Mouse (Mus musculus): Measurements from ENCODE around the gene Sympk.

The Sympk gene

DNA sequence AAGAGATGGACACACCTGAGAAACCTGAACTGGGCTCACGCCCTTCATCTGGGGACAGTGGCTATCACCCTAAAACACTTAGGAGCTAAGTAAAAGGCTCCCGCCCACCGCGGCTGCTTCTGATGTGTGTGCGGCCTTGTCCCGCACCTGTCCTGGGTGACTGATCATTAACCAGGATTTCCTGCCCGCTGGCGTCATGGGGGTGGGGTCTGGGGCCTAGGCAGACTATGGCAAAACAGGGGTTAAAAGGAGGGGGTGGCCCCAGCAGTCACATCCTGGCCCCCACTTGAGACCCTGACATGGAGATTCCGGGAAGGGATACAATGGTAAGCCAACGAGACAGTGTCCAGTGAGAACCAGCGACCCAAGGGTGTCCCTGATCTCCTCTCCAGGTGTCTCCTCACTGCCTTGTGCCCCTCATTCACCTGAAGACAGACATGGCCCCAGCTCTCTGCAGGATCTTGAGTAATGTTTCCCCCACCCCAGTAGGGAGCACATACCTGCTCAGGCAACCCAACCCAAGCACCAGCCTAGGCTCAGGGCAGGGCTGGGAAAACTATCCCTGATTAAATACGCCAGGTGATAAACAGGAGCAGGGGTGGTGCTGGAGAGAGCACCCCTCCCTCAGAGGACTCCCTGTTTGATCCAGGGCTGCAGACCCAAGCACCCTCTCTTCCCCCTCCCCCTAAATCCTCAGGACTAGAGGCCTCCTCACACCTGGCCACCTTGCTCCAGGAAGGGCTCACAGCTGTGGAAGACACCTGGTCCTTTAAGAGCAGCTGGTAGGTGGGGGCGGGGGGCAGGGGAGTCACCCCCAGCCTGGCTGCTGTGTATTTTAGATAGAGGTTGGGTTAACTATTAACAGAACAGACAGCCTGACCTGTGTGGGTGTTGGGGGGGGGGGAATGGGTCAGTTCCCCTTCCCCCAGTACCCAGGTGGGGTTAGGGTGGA, 16.9 kb upstream of the Sympk start:
- in situ Hi-C loops (cut with MboI) = no loop called here

DNA sequence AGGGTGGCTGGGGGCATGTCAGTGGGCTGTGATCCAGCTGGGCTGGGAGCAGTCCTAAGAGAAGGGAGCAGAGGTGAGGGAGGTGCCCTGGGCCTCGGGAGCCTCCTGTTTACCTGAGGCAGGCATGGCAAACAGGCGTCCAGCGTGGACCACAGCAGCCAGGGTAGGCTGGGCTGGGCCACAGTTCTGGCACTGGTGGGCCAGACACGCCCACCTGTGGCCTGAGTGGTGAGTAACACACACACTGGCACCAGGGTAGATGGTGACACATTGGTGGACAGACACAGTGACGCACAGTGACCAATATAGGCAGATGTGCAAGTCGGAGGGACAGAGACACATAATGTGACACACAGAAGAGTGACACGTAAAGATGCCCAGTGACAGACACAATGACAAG, 13.6 kb upstream of the Sympk start:
- in situ Hi-C loops (cut with MboI) = no loop called here

DNA sequence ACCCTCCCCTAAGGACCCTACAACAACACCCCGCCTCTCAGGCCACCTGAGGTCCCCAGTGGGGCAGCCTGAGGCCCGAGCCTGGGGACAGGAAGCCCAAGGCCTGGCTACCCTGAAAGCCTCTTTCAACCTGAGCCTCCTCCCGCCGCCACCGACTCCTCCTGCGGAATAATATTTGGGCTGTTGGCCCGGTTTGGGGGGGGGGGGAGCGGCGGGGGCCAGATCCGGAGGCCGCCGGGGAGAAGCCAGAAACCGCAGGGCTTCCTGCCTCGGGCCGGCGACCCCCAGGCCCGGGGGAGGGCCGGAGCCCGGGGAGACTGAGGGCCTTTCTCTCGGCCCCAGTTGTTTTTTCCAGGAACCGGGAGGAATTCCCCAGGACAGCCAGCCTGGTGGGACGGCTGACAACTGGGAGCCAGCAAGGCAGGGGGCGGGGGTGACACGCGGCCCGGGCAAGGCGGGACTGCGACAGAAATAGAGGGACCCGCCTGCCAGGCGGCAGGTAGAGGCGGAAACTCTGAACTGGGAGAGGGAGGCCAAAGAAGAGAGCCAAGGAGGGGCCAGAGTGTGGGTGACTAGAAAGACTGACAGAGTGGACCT, 12.1 kb upstream of the Sympk start:
- in situ Hi-C loops (cut with MboI) = no loop called here

DNA sequence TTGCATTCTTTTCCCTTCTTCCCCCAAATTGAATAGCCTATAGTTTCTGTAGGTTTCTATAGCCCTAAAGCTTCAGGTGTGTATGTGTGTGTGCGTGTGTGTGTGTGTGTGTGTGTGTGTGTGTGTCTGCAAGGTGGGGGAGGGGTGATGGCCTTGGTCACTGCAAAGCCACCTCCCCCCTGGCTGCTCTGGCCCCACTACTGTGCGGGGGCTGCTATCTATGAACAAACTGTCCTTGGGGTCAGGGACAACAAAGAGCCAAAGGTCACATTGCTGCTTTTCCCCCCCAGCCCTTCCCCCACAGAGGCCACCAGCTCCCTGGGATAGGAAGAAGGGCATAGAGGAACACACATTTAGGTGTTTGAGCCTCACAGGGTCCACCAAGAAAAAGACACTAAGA, 11.3 kb upstream of the Sympk start:
- in situ Hi-C loops (cut with MboI) = no loop called here

DNA sequence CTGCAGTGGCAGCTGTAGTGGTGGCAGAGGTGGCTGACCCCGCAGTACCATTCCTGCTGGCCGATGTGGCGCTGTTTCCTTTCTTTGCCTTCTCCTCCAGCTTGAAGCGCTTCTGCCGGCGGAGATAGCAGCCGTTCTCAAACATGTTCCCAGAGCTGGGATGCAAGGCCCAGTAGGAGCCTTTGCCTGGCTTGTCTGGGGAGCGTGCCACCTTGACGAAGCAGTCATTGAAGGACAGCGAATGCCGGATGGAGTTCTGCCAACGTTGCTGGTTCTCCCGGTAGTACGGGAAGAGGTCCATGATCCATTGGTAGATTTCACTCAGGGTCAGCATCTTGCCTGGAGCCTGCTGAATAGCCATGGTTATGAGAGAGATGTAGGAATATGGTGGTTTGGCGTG, 9.7 kb upstream of the Sympk start:
- in situ Hi-C loops (cut with MboI) = no loop called here

DNA sequence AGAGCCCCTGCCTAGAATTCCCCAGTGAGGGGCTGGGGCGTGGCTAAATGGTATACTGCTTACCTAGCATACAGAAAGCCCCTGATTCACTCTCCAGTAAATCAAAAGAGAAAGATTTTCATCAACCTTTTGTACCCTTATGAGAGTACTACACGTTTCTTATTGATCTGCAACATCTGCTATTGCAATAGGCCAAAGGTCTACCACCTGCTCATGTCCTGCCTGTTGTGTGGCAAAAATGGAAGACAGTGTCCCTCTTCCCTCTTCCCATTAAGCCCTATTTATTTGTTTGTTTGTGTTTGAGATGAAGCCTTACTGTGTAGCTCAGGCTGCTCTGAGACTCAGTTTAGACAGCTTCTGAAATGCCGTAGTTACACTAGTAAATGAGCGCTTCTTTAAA, 8.1 kb upstream of the Sympk start:
- in situ Hi-C loops (cut with MboI) = no loop called here

DNA sequence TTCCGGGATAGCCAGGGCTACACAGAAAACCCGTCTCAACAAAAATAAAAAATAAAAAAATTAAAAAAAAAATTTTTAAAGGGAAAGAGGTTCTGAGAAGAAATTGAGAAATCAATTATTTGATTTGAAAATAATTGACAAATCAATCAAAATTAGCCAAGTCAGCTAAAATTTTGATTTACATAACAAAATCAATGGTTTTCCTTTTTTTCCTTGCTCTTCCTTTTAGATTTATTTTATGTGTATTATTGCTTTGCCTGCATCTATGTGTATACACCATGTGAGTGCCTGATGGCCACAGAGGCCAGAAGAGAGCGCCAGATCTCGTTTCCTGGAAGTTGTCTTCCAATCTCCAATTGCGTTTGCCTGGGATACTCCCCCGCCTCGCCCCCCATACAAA, 6.3 kb upstream of the Sympk start:
- in situ Hi-C loops (cut with MboI) = no loop called here

DNA sequence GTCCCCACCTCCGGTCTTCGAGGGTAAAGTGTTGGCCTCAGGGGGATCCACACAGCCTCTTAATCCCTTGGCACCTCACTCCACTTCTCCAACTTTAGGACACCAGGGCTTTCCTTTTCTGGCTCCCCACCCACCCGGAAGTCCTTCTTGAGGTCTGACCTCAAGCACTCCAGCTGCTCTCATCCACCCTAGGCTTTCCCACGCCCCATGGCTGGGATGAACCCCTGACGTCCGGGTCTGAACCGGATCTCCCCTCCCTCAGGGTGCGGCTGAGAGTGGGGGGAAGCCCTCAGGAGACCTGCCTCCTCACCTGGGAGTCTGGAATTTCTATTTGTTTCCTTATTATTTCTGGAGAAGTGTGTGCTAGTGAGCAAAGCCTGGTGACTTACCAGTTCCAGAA, 3.1 kb upstream of the Sympk start:
- in situ Hi-C loops (cut with MboI) = no loop called here

DNA sequence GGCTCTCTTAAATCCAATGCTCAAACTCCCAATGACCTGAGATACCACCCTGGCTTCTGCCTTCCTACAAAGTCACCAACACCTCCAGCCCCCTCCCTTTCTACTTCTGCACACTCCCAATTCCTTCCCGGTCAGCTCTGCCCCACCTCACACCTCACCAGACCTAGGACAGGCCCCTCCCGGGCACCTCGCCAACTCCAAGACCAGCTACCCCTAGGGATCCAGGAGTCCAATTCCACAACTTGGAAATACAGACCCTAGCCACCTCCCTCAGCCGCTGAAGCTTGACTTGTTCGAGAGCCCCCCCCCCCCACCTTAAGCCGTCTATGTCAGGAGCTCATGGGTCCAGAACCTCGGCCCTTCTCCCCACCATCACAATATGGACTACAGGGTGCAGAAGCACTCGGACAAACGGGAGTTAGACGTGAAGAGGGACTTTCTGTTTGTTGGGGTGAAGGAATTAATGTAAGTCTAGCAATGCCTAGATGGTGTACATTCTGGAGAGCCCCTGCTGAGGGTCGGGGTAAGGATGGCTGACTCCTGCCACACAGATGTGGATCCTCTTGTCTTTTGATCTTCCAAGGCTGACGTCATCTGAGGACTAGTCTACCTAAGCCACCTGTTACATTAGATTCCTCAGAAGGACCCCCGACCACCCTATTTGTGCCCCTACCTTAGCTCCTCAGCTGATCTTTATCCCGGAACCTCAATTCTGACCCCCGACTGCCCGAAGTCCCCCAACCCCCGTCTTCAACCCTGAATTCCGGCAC, 1.8 kb upstream of the Sympk start:
- in situ Hi-C loops (cut with MboI) = no loop called here

DNA sequence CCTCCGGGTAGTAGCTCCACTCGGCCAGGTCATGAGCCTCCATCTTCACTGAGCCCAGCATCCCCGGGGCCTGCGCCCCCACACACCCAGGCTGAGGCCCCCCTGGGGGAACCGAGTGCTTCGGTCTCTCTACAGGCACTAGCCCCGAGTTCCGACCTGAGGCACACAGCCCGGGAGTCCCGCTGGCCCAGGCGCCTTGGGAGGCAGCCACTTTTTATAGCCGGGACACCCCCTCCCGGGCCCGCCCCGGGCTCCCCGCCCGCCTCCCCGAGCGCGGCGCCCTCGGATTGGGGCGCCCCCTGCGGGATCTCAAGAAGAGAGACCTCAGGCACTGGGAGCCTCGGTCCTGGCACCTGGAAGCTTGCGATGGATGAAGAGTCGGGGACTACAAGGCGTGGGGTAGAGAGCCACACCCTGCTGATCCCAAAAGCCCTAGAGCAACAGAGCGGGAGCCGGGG, 791 bp upstream of the Sympk start, which contains the start of gene Foxa3:
TSS of gene Foxa3 (minus strand) at position 182 of the 458 bp plus-strand sequence.
- in situ Hi-C loops (cut with MboI) = no loop called here

DNA sequence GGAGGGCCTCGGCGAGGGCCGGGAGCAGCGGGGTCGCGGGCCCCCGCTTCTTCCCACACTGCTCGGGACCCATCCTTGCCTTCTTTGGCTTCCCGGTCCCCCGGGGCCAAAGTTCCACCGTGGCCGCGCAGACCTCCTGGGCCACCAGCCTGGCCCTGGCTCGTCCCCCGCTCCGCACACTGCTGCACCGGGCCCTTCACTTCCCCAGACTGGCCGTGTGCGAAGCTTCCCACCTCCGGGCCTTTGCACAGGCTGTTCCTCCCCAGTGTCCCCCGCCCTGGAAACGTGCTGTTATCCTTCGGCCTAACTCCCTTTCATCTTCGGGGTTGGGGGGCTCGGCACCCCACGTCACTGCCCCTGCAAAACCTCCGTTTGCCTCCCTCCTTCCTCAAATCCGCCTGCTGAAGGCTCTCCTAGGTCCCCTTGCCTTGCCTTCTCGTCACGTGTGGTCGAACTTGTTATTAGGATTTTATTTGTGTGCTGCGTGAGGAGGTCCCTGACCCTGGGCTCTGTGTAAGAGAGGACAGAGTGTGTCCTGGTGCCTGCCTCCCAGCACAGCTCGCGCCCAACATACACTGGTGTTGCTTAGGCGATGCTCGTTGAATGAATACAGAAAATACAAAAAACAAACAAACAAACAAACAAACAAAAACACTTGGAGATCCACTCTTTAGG, 541 bp downstream of the Sympk start:
- in situ Hi-C loops (cut with MboI) = no loop called here

DNA sequence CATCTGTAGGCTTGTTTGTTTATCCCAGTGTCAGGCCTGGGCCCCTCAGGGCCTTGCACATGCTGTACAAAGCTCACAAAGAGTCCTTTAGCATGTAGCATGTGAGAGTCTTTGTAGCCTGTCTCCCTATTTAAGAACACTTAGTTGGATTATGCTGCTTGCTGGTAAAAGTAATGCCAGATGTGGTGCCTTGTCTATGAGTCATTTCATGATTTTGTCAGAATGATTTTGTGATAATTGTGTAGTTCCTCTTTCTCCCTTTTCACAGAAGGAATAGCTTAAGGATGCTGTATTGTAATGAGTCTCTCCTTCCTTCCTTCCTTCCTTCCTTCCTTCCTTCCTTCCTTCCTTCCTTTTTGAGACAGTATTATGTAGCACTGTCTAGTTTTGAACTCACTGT, 3.9 kb downstream of the Sympk start:
- in situ Hi-C loops (cut with MboI) = no loop called here

DNA sequence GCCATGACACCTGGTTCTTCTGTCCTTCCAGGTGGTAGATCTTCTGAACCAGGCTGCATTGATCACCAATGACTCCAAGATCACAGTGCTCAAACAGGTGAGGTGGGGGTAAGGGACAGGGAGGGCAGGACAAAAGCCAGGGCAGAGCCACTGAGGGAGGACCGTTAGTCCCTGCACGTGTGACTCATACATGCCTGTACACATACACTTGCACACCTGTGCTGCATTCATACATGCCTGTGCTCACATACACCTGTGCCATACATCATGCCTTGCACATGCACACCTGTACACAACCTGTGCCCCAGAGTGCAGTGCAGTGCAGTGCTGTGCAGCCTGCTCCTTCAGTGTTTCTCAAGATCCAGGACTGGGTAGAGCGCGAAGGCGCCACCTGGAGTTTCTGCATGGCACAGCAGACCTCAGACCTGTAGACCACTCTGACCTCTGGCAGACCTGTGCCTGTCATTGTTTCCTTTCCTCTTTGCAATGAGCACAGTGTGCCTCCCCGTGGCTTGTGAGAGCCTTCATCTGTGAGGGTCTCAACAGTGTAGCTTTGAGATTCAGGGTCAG, 5.0 kb downstream of the Sympk start:
- in situ Hi-C loops (cut with MboI) = no loop called here

DNA sequence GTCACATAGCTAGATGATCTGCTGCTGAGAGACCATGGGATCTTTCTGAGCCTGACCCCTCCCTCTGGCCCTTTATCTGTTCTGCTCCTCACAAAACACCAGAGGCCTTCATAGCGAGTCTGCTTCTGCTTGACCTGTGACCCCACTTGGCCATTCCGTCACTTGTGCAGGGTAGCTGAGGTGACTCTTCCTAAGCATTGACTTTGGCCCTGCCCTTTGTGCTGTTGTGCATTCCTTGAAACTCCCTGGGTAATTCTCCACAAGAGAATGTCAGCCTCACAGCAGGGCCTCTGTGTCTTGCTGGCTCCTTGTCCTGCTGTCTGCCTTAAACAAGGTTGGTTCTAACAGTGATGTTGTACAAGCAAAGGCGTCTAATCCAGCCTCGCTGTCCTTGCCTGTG, 7.5 kb downstream of the Sympk start:
- in situ Hi-C loops (cut with MboI) = no loop called here

DNA sequence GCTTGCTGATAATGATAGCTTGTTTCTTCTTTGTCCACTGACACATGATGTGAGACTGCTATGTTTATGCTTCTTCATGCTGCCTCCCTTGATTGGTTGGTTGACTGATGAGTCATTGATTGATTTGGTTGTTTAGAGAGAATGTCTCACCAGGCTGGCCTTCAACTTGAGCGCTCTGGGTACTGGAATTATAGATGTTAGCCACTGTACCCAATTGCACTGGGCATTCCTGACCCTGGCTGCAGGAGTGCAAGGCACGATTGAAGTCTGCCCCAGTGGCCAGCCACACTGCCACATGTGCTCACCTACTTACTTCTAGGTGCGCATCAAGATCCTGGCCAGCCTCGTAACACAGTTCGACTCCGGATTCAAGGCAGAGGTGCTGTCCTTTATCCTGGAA, 20.4 kb downstream of the Sympk start:
- in situ Hi-C loops (cut with MboI) = no loop called here

DNA sequence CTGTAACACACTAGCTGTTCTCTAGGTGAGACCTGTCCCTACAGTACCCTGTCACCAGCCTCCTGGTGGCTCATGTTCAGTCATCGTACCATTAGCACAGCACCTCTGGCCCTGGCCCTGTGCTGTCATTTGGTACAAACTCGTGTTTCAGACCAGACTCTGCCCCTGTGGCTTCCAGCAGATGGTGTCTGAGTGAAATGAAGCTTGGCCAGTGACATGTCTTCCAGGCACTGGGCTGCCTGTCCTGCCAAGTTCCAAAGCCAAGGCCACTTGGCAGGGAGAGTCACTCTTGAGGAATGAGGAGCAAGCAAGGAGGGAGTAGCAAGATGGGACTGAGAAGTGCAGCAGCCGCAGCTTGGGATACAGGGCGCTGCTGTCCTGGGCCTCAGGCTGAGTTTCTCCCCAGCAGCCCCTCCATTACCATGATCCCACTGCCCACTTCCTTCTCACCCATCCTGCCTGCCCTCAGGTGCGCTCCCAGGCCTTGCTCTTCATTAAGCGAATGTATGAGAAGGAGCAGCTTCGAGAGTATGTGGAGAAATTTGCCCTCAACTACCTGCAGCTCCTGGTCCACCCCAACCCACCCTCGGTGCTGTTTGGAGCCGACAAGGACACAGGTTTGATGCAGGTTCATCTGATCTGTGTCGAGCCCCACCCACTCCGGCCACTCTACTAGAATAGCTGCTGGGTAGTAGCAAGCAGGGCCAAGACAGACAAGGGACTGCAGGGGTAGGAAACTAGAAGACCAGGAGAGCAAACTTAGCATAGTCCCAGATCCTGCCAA, 22.3 kb downstream of the Sympk start:
- in situ Hi-C loops (cut with MboI) = no loop called here

DNA sequence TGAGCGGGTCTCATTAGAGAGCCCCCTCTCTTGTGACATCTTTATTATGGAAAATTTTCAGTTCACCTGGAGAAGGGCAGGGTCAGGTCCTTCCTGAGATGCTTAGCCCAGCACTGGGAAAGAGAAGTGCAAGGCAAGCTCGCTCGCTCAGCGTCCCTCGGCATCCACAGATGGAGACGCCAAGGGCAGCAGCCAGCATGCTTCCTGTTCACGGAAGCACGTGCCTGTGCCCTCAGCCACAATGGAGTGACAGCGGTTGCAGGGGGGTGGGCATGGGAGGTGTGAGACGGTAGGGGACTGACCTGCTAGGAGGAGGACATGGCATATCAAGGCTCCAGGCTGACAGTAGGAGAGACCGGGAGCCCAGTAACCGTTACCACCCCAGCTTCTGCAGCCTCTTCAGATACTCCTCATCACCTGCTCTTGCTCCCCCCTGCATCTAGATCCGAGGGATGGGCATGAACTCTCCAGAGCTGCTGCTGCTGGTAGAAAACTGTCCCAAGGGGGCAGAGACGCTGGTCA, 23.9 kb downstream of the Sympk start:
- in situ Hi-C loops (cut with MboI) = no loop called here

DNA sequence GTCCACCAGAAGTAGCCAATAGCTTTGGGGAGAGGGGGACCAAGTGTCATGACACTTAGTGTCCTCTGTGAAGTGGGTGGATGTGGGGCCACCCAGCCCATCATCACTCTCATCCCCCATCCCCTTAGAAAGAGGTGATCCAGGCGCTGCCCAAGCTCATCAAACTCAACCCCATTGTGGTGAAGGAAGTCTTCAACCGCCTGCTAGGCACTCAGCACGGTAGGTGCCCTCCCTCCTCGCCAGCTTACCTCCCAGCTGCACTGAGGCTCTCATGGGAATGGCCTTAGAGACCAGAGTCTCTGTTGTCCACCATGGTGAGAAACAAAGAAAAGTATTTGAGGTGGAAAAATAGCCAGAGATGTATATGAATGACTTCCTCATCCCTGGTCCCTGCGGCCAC, 25.1 kb downstream of the Sympk start:
- in situ Hi-C loops (cut with MboI) = no loop called here

DNA sequence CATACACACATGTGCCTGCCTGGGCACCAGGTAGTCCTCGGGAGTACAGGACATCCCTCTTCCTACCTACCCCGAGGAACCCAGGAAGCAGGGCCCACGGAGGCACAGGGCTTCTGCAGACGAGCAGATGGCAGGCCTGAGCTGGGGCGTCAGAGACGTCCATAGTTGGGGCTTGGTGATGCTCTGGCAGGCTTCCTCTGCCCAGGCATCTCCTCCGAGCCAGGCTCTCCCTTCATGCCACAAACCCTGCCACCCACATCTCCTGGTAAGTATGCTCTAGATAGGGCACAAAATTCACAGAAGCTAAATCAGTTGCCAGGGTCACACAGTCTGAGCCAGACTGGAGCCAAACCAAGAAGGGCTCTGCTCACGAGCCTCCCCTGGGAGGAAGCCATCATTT, 26.0 kb downstream of the Sympk start:
- in situ Hi-C loops (cut with MboI) = no loop called here

DNA sequence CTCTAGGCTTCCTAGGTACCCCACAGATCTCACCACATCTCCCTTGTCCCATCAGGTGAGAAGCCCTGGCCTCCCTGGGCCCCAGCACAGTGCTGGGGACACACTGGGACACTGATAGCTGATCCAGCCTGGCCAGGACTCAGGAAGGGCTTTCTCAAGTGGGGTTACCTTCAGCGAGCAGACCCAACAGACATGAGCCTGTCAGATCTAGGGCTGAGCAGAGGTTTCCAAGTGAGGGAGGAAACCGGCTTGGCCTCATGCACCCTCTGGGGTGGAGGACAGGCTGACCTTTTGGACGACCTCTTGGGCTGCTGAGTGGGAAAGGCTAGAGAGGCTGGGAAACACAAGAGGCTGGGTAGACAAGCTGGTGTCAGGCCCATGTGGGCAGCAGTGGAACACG, 27.0 kb downstream of the Sympk start:
- in situ Hi-C loops (cut with MboI) = no loop called here
